Mouse (Mus musculus): ENCODE measurements around the gene Olfr17.
"Not testable (repeated sequence)": the region's sequence is repeated elsewhere in the genome, so short reads cannot be mapped to it uniquely, and the experiment has no call there.

The Olfr17 gene

GRCm38 (mm10) chr7:107092920-107093319 is at the start of gene Olfr17:
Olfr17 (plus strand) TSS chr7:107093220.
- no peak for DNase-seq (ENCODE audit: low read depth, low spot score)

GRCm38 (mm10) chr7:107044407-107044806 is 48.6 kb upstream of the Olfr17 start:
- DNase-seq (ENCODE audit: low read depth, low spot score), result no peak

GRCm38 (mm10) chr7:107045833-107046232 is 47.2 kb upstream of the Olfr17 start:
- peak; percentile 8 for DNase-seq (ENCODE audit: low read depth, low spot score)

- no peak for DNase-seq (ENCODE audit: low read depth, low spot score)
Observed at GRCm38 (mm10) chr7:107047578-107047977, 45.4 kb upstream of the Olfr17 start.

- no peak for DNase-seq (ENCODE audit: low read depth, low spot score)
Observed at GRCm38 (mm10) chr7:107070681-107071080, 22.3 kb upstream of the Olfr17 start, which contains the start of gene Olfr714. Olfr714 (plus strand) TSS chr7:107070981.

GRCm38 (mm10) chr7:107110269-107110668 is 17.2 kb downstream of the Olfr17 start, which contains the start of gene Olfr715b:
Olfr715b (minus strand) TSS chr7:107110369.
- not testable (repeated sequence) for DNase-seq (ENCODE audit: low read depth, low spot score)

GRCm38 (mm10) chr7:107130983-107131382 is 38.0 kb downstream of the Olfr17 start, which contains the start of gene Olfr715:
Olfr715 (minus strand) TSS chr7:107131083.
- DNase-seq (ENCODE audit: low read depth, low spot score), result not testable (repeated sequence)

GRCm38 (mm10) chr7:107138027-107138426 is 45.0 kb downstream of the Olfr17 start, which contains the start of gene Olfr716:
Olfr716 (plus strand) TSS chr7:107138327.
- DNase-seq (ENCODE audit: low read depth, low spot score), result not testable (repeated sequence)
